Mouse (Mus musculus) naive thymus-derived CD4-positive, alpha-beta T cell, adult 2 months (primary cell): ENCODE measurements around the gene Socs2.
A peak's percentile ranks its signal among the peaks of the same experiment; 100 is the strongest.

Experiments
- DNase-seq: peaks from one replicate; pipeline ENCODE4 v3.0.0-alpha.2; 2011; ENCODE audit warnings: low read depth

The Socs2 gene

GRCm38 (mm10) chr10:95416685-95417495, at the start of gene Socs2:
Gene Socs2, minus strand, starts transcription at chr10:95417180.
- peak; percentile 39 for DNase-seq

GRCm38 (mm10) chr10:95465485-95465896, 48.5 kb upstream of the Socs2 start:
- no peak for DNase-seq

GRCm38 (mm10) chr10:95464527-95464926, 47.5 kb upstream of the Socs2 start:
- no peak for DNase-seq

- no peak for DNase-seq
Measured at GRCm38 (mm10) chr10:95462231-95462630, 45.3 kb upstream of the Socs2 start.

- no peak for DNase-seq
Measured at GRCm38 (mm10) chr10:95461053-95461553, 44.1 kb upstream of the Socs2 start.

GRCm38 (mm10) chr10:95458050-95458806, 41.2 kb upstream of the Socs2 start:
- DNase-seq: no peak

- DNase-seq: no peak
Measured at GRCm38 (mm10) chr10:95457367-95458049, 40.5 kb upstream of the Socs2 start.

- no peak for DNase-seq
Measured at GRCm38 (mm10) chr10:95456103-95456502, 39.1 kb upstream of the Socs2 start.

- no peak for DNase-seq
Measured at GRCm38 (mm10) chr10:95453282-95453681, 36.3 kb upstream of the Socs2 start.

GRCm38 (mm10) chr10:95449033-95449432, 32.1 kb upstream of the Socs2 start:
- no peak for DNase-seq

- no peak for DNase-seq
Measured at GRCm38 (mm10) chr10:95447954-95448353, 31.0 kb upstream of the Socs2 start.

GRCm38 (mm10) chr10:95445104-95446056, 28.4 kb upstream of the Socs2 start:
- DNase-seq: no peak

GRCm38 (mm10) chr10:95442334-95442733, 25.4 kb upstream of the Socs2 start:
- DNase-seq: no peak

- DNase-seq: no peak
Measured at GRCm38 (mm10) chr10:95440566-95440965, 23.6 kb upstream of the Socs2 start.

GRCm38 (mm10) chr10:95439718-95440339, 22.8 kb upstream of the Socs2 start:
- no peak for DNase-seq

GRCm38 (mm10) chr10:95438941-95439340, 22.0 kb upstream of the Socs2 start:
- DNase-seq: no peak

- no peak for DNase-seq
Measured at GRCm38 (mm10) chr10:95430271-95430670, 13.3 kb upstream of the Socs2 start.

GRCm38 (mm10) chr10:95429111-95429510, 12.1 kb upstream of the Socs2 start:
- DNase-seq: no peak

- DNase-seq: no peak
Measured at GRCm38 (mm10) chr10:95426207-95427115, 9.5 kb upstream of the Socs2 start.

- no peak for DNase-seq
Measured at GRCm38 (mm10) chr10:95422681-95423080, 5.7 kb upstream of the Socs2 start.
